8 mouse cellular contexts compared by ENCODE assay signal in the genomic region with DNA sequence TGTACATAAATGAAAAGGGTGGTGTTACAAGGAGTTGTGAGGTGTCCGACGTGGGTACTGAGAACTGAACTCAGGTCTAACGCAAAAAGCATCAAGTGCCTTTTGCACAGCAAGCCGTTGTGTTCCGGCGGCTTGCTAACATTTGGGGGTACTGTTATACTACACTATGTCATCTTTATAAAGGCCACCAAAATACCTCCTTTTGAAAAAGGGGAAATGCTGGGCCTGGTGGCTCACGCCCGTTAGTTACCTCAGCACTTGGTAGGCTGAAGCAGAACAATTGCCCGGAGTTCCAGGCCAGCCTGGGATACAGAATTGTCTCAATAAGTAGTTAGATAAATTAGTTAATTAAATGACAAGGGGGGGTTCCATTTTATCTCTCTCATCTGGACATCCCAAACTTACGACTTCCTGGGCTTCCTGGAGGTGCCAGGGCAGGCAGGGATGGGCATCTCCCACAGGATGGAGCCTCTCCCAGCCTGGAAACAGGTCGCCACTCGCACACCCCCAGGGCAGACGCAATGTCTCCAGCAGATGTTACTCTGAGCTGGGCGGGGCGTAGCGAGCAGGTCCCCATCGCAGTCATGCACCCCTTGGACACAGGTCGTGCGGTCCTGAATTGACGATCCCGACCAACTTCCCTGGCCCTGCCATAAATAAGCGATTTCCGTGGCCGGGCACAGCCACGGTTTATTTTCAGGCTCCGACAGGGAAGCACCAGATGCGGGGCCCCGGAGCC. TPM values are rescaled to one million over a fixed set of nuclear protein-coding genes. Genes with fewer than 3 reads are reported as not detected.
DNase-seq lines count a peak whose midpoint lies in the region; ATAC-seq and TF ChIP-seq lines count a peak whose summit lies in the region.

No protein-coding gene starts in this region.

- H3K27ac ChIP-seq in lung, embryonic 15.5 days: no peak overlapping the region
- 0 out of 2 replicates have a peak overlapping the region, but pooled peaks have one; percentile 21 for H3K27ac ChIP-seq in embryonic facial prominence, embryonic 14.5 days (replicated peaks; ENCODE audit: low read depth, low read length)
- H3K27ac ChIP-seq in liver, postnatal 0 days (ENCODE audit: low read depth): no peak overlapping the region

- ATAC-seq in CD4-positive, CD25-positive, alpha-beta regulatory T cell, adult 4 months: no peak
- no peak for ATAC-seq in lung, embryonic 15.5 days (ENCODE audit: borderline replicate concordance, extremely low read depth, low FRiP score, low TSS enrichment)
- ATAC-seq in embryonic facial prominence, embryonic 14.5 days (ENCODE audit: low read depth): no peak
- no peak for ATAC-seq in liver, postnatal 0 days
- ATAC-seq in frontal cortex, adult (ENCODE audit: low TSS enrichment): no peak

- no peaks in the 10 kb centered on the region for H3K9me3 ChIP-seq in lung, embryonic 15.5 days
- H3K9me3 ChIP-seq in embryonic facial prominence, embryonic 14.5 days (ENCODE audit: control insufficient read depth, low read length): no peaks in the 10 kb centered on the region
- no peaks in the 10 kb centered on the region for H3K9me3 ChIP-seq in liver, postnatal 0 days (ENCODE audit: low read length)

- no peaks in the 10 kb centered on the region for H3K36me3 ChIP-seq in lung, embryonic 15.5 days
- H3K36me3 ChIP-seq in embryonic facial prominence, embryonic 14.5 days (ENCODE audit: control insufficient read depth, insufficient read depth, low read length): no peaks in the 10 kb centered on the region
- no peaks in the 10 kb centered on the region for H3K36me3 ChIP-seq in liver, postnatal 0 days (replicated peaks; ENCODE audit: insufficient read depth, low read length)

- TF ChIP-seq CTCF in liver, postnatal 0 days (IDR thresholded peaks at IDR 0.05; ENCODE audit: low read depth): no peak

- TF ChIP-seq EP300 in liver, postnatal 0 days (IDR thresholded peaks at IDR 0.05; ENCODE audit: low read depth): no peak

- H3K4me2 ChIP-seq in lung, embryonic 15.5 days: peak overlapping the region; percentile 45
- no peak overlapping the region for H3K4me2 ChIP-seq in embryonic facial prominence, embryonic 14.5 days (ENCODE audit: low read depth, low read length)
- peak overlapping the region; percentile 65; the same call in 1 of the 2 replicates for H3K4me2 ChIP-seq in liver, postnatal 0 days (ENCODE audit: low read depth, low read length)

- H3K4me1 ChIP-seq in lung, embryonic 15.5 days: peaks cover 25% of the 10 kb centered on the region
- H3K4me1 ChIP-seq in embryonic facial prominence, embryonic 14.5 days (ENCODE audit: control insufficient read depth, insufficient read depth, low read length): peaks cover 15% of the 10 kb centered on the region; the same call in 1 of the 2 replicates
- H3K4me1 ChIP-seq in liver, postnatal 0 days (ENCODE audit: insufficient read depth): peaks cover 9% of the 10 kb centered on the region; the same call in 1 of the 2 replicates

- H3K4me3 ChIP-seq in lung, embryonic 15.5 days: no peak overlapping the region
- no peak overlapping the region for H3K4me3 ChIP-seq in embryonic facial prominence, embryonic 14.5 days (ENCODE audit: low read depth, low read length)
- H3K4me3 ChIP-seq in liver, postnatal 0 days (ENCODE audit: low read depth, low read length): no peak overlapping the region

- DNase-seq in CD4-positive, CD25-positive, alpha-beta regulatory T cell, adult 2 months (ENCODE audit: low read depth, low spot score): peak; percentile 29
- DNase-seq in lung, postnatal 14 days: no peak
- DNase-seq in embryonic facial prominence, embryonic 14.5 days (ENCODE audit: low spot score): no peak
- DNase-seq in liver, postnatal 0 days: no peak
- DNase-seq in thymus, adult 18-20 months: no peak

- H3K27me3 ChIP-seq in lung, embryonic 15.5 days: no peaks in the 10 kb centered on the region
- H3K27me3 ChIP-seq in embryonic facial prominence, embryonic 14.5 days (replicated peaks; ENCODE audit: control insufficient read depth, insufficient read depth, low read length): no peaks in the 10 kb centered on the region
- no peaks in the 10 kb centered on the region for H3K27me3 ChIP-seq in liver, postnatal 0 days (ENCODE audit: insufficient read depth, low read length)

- no peak overlapping the region for H3K9ac ChIP-seq in lung, embryonic 15.5 days
- no peak overlapping the region for H3K9ac ChIP-seq in embryonic facial prominence, embryonic 14.5 days (ENCODE audit: low read depth, low read length)
- no peak overlapping the region for H3K9ac ChIP-seq in liver, postnatal 0 days (replicated peaks)

- WGBS in lung, embryonic 15.5 days: 90% methylated on average over 28 of the region's 28 CpGs
- WGBS in embryonic facial prominence, embryonic 14.5 days: 89% methylated on average over 28 of the region's 28 CpGs
- 84% methylated on average over 28 of the region's 28 CpGs for WGBS in liver, postnatal 0 days (ENCODE audit: insufficient replicate concordance)

RNA-seq across cellular contexts. Expression of a gene that starts 3.3 kb away (rescaled TPM):
- polyA plus RNA-seq in CD4-positive, CD25-positive, alpha-beta regulatory T cell, adult 4 months (2017; shearing (Covaris generic)): 1 to 10 TPM; 1.1 to 1.6 TPM
- polyA plus RNA-seq in lung, embryonic 15.5 days (2015; fragmentation: Nextera tagmentation; extraction: Ambion mirVana): 1.5 and 1.6 TPM in 2 replicates
- 27.3 and 53.0 TPM in 2 replicates for polyA plus RNA-seq in embryonic facial prominence, embryonic 14.5 days (2014; fragmentation: Nextera tagmentation; extraction: Ambion mirVana)
- polyA plus RNA-seq in liver, postnatal 0 days (2015; fragmentation: Nextera tagmentation; extraction: Ambion mirVana): 0.14 and 0.34 TPM in 2 replicates

RNA-seq across cellular contexts. Expression of a gene that starts 14.3 kb away (rescaled TPM):
- not detected for polyA plus RNA-seq in CD4-positive, CD25-positive, alpha-beta regulatory T cell, adult 4 months (2017; shearing (Covaris generic))
- polyA plus RNA-seq in lung, embryonic 15.5 days (2015; fragmentation: Nextera tagmentation; extraction: Ambion mirVana): 0.29 and 0.42 TPM in 2 replicates
- polyA plus RNA-seq in embryonic facial prominence, embryonic 14.5 days (2014; fragmentation: Nextera tagmentation; extraction: Ambion mirVana): 0.58 and 0.72 TPM in 2 replicates
- 0.09 and 0.23 TPM in 2 replicates for polyA plus RNA-seq in liver, postnatal 0 days (2015; fragmentation: Nextera tagmentation; extraction: Ambion mirVana)

RNA-seq across cellular contexts. Expression of a gene that starts 33.3 kb away (rescaled TPM):
- polyA plus RNA-seq in CD4-positive, CD25-positive, alpha-beta regulatory T cell, adult 4 months (2017; shearing (Covaris generic)): 10 to 100 TPM; 28.0 to 57.1 TPM
- 6.7 and 9.2 TPM in 2 replicates for polyA plus RNA-seq in lung, embryonic 15.5 days (2015; fragmentation: Nextera tagmentation; extraction: Ambion mirVana)
- 3.4 and 4.1 TPM in 2 replicates for polyA plus RNA-seq in embryonic facial prominence, embryonic 14.5 days (2014; fragmentation: Nextera tagmentation; extraction: Ambion mirVana)
- polyA plus RNA-seq in liver, postnatal 0 days (2015; fragmentation: Nextera tagmentation; extraction: Ambion mirVana): 19.5 and 21.3 TPM in 2 replicates

RNA-seq across cellular contexts. Expression of a gene that starts 41.9 kb away (rescaled TPM):
- 100 to 1,000 TPM; 198 to 237 TPM for polyA plus RNA-seq in CD4-positive, CD25-positive, alpha-beta regulatory T cell, adult 4 months (2017; shearing (Covaris generic))
- polyA plus RNA-seq in lung, embryonic 15.5 days (2015; fragmentation: Nextera tagmentation; extraction: Ambion mirVana): 154 and 162 TPM in 2 replicates
- 183 and 202 TPM in 2 replicates for polyA plus RNA-seq in embryonic facial prominence, embryonic 14.5 days (2014; fragmentation: Nextera tagmentation; extraction: Ambion mirVana)
- polyA plus RNA-seq in liver, postnatal 0 days (2015; fragmentation: Nextera tagmentation; extraction: Ambion mirVana): 534 and 566 TPM in 2 replicates

RNA-seq across cellular contexts. Expression of a gene that starts 58.6 kb away (rescaled TPM):
- polyA plus RNA-seq in CD4-positive, CD25-positive, alpha-beta regulatory T cell, adult 4 months (2017; shearing (Covaris generic)): 100 to 1,000 TPM; 181 to 326 TPM
- 254 and 264 TPM in 2 replicates for polyA plus RNA-seq in lung, embryonic 15.5 days (2015; fragmentation: Nextera tagmentation; extraction: Ambion mirVana)
- 180 and 182 TPM in 2 replicates for polyA plus RNA-seq in embryonic facial prominence, embryonic 14.5 days (2014; fragmentation: Nextera tagmentation; extraction: Ambion mirVana)
- 82.0 and 88.6 TPM in 2 replicates for polyA plus RNA-seq in liver, postnatal 0 days (2015; fragmentation: Nextera tagmentation; extraction: Ambion mirVana)

Comparison
In these comparisons a context has a peak if more than half of its experiments do, and no peak if none do; other contexts are left out.
1. RNA of a gene that starts 3.3 kb away (polyA plus RNA-seq): 27.3 to 53.0 TPM in embryonic facial prominence, embryonic 14.5 days; 1.5 to 1.6 TPM in lung, embryonic 15.5 days, 1.1 to 1.6 TPM in CD4-positive, CD25-positive, alpha-beta regulatory T cell, adult 4 months and 0.14 to 0.34 TPM in liver, postnatal 0 days; every median in the first group is over 10 times any median in the second.